27 mouse cellular contexts compared by ENCODE assay signal in genomic region chr6:100934424-100934823, GRCm38 (mm10).
"Had no signal": no experiment of that assay in that cellular context is flagged by ENCODE, and none has a peak within 500 bp of the region (broad histone marks: within the 10 kb centered on the region; RNA-seq: fewer than 3 reads in every experiment).

No protein-coding gene starts in this region.

- H3K4me2 ChIP-seq: limb, embryonic 12.5 days; limb, embryonic 13.5 days; limb, embryonic 15.5 days; liver, embryonic 11.5 days; liver, embryonic 12.5 days; liver, embryonic 13.5 days; liver, embryonic 15.5 days; lung, embryonic 14.5 days; lung, embryonic 15.5 days; midbrain, embryonic 11.5 days; midbrain, embryonic 12.5 days; midbrain, embryonic 13.5 days; midbrain, embryonic 15.5 days had no signal

- H3K36me3 ChIP-seq: limb, embryonic 10.5 days; limb, embryonic 12.5 days; limb, embryonic 13.5 days; limb, embryonic 15.5 days; liver, embryonic 12.5 days; liver, embryonic 13.5 days; liver, embryonic 15.5 days; lung, embryonic 15.5 days; midbrain, embryonic 10.5 days; midbrain, embryonic 12.5 days; midbrain, embryonic 13.5 days; midbrain, embryonic 15.5 days had no signal

- DNase-seq: left cerebral cortex, postnatal 4 days; liver; liver, embryonic 13.5 days; liver, postnatal 0 days; lung, adult 18-20 months; lung, adult 2 months; lung, embryonic 14.5 days; lung, postnatal 10 days; lung, postnatal 14 days; lung, postnatal 36 days; lung, postnatal 4 days; midbrain, embryonic 14.5 days had no signal

- H3K27me3 ChIP-seq: liver, embryonic 12.5 days; liver, embryonic 13.5 days; liver, embryonic 15.5 days; lung, embryonic 15.5 days; megakaryocyte, embryonic 14.5 days; midbrain, embryonic 12.5 days; midbrain, embryonic 13.5 days; midbrain, embryonic 15.5 days had no signal

- H3K4me3 ChIP-seq: left cerebral cortex, adult 2 months; limb, embryonic 10.5 days; limb, embryonic 12.5 days; limb, embryonic 13.5 days; limb, embryonic 15.5 days; liver, embryonic 12.5 days; liver, embryonic 13.5 days; liver, embryonic 15.5 days; lung, embryonic 15.5 days; megakaryocyte, embryonic 14.5 days; midbrain, embryonic 10.5 days; midbrain, embryonic 12.5 days; midbrain, embryonic 13.5 days; midbrain, embryonic 15.5 days had no signal
